Mouse (Mus musculus) myocyte (in vitro differentiated cells): ENCODE results near the gene Ap1m2. TPM values are rescaled to one million over a fixed set of nuclear protein-coding genes. Genes with fewer than 3 reads are reported as not detected.
A peak's percentile ranks its signal among the peaks of the same experiment; 100 is the strongest.

ENCODE experiments used
- H3K27me3 ChIP-seq: one replicate; pipeline ENCODE4 v1.6.1; 2011; ENCODE audit not compliant: control insufficient read depth, insufficient read depth, insufficient read length
- H3K36me3 ChIP-seq: one replicate; pipeline ENCODE4 v1.6.1; 2011; ENCODE audit not compliant: control insufficient read depth, insufficient read depth
- H3K4me2 ChIP-seq: one replicate; pipeline ENCODE4 v1.6.1; 2011; ENCODE audit warnings: low read depth, control low read depth
- H3K4me3 ChIP-seq: one replicate; pipeline ENCODE4 v1.5.1; 2011; ENCODE audit warnings: mild to moderate bottlenecking, control low read depth, moderate library complexity
- H3K79me2 ChIP-seq: one replicate; pipeline ENCODE4 v1.6.1; 2011; ENCODE audit not compliant: control insufficient read depth, insufficient read depth
- H3ac ChIP-seq: one replicate; pipeline ENCODE4 v1.6.1; 2011; ENCODE audit not compliant: control insufficient read depth, insufficient read length
- CEBPB ChIP-seq: IDR thresholded peaks from 2 replicates; pipeline ENCODE4 v1.6.1; 2011; ENCODE audit warnings: mild to moderate bottlenecking, moderate library complexity; ENCODE audit not compliant: poor library complexity, insufficient read depth, severe bottlenecking
- E2F4 ChIP-seq: IDR thresholded peaks from one replicate; pipeline ENCODE4 v1.6.1; 2011; ENCODE audit warnings: mild to moderate bottlenecking, control low read depth, moderate library complexity; ENCODE audit not compliant: insufficient read depth
- MAX ChIP-seq: IDR thresholded peaks from one replicate; pipeline ENCODE4 v1.6.1; 2011; ENCODE audit warnings: low read depth, mild to moderate bottlenecking, control low read depth
- MYOD1 ChIP-seq, 3 experiments: IDR thresholded peaks; one replicate each; pipeline ENCODE4 v1.6.1; 2011; ENCODE audit warnings: control low read depth in 2 of 3, low read depth in 2 of 3, mild to moderate bottlenecking in 2 of 3, moderate library complexity in 1 of 3; ENCODE audit not compliant: insufficient read length in 2 of 3, control insufficient read depth in 1 of 3
- MYOG ChIP-seq, 3 experiments: IDR thresholded peaks; one replicate each; pipeline ENCODE4 v1.6.1; 2011; ENCODE audit warnings: control low read depth in 2 of 3, low read depth in 2 of 3, mild to moderate bottlenecking in 2 of 3; ENCODE audit not compliant: insufficient read length in 2 of 3, control insufficient read depth in 1 of 3, insufficient read depth in 1 of 3
- POLR2A ChIP-seq: IDR thresholded peaks from one replicate; pipeline ENCODE4 v1.6.1; 2011; ENCODE audit warnings: low read depth, mild to moderate bottlenecking, control low read depth, moderate library complexity; ENCODE audit not compliant: insufficient read length
- POLR2AphosphoS2 ChIP-seq: IDR thresholded peaks from one replicate; pipeline ENCODE4 v1.6.1; 2011; ENCODE audit warnings: low read depth, control low read depth; ENCODE audit not compliant: insufficient read length
- REST ChIP-seq: IDR thresholded peaks from one replicate; pipeline ENCODE4 v1.6.1; 2011; ENCODE audit warnings: mild to moderate bottlenecking, control low read depth, moderate library complexity; ENCODE audit not compliant: insufficient read depth, insufficient read length
- SRF ChIP-seq: IDR thresholded peaks from one replicate; pipeline ENCODE4 v1.6.1; 2011; ENCODE audit warnings: low read depth; ENCODE audit not compliant: control insufficient read depth, insufficient read length
- TCF12 ChIP-seq: IDR thresholded peaks from one replicate; pipeline ENCODE4 v1.6.1; 2011; ENCODE audit warnings: mild to moderate bottlenecking, control low read depth; ENCODE audit not compliant: poor library complexity, insufficient read depth, severe bottlenecking
- TCF3 ChIP-seq: IDR thresholded peaks from one replicate; pipeline ENCODE4 v1.6.1; 2011; ENCODE audit warnings: low read depth, control low read depth; ENCODE audit not compliant: insufficient read length
- USF1 ChIP-seq: IDR thresholded peaks from one replicate; pipeline ENCODE4 v1.6.1; 2011; ENCODE audit warnings: low read depth, mild to moderate bottlenecking, control low read depth, moderate library complexity
- polyA plus RNA-seq: library from polyadenylated mRNA; unstranded; fragments of >200 nt; fragmentation: generic; extraction: Trizol; gene quantifications from one replicate; pipeline ENCODE4 v1.2.1, GENCODE M21; 2012; ENCODE audit warnings: missing spikeins

Ap1m2 gene
- polyA plus RNA-seq, 1 experiment, result not detected

GRCm38 (mm10) chr9:21336491-21336890 is 24.4 kb upstream of the Ap1m2 start:
- TF ChIP-seq MYOD1 (IDR thresholded peaks at IDR 0.05; ENCODE audit: control insufficient read depth in 1 of 3, insufficient read length in 2 of 3, low read depth in 2 of 3) (peak in 2 of 3 experiments; percentile 40 to 60), POLR2A (no peak), E2F4 (no peak), MYOG (IDR thresholded peaks at IDR 0.05; ENCODE audit: control insufficient read depth in 1 of 3, insufficient read depth in 1 of 3, insufficient read length in 2 of 3, low read depth in 2 of 3) (peak in 1 of 3 experiments; percentile 55)
- Histone ChIP-seq H3K79me2 (peaks cover 43% of the 10 kb centered on the region), H3ac (no peak overlapping the region), H3K4me3 (no peak overlapping the region), H3K36me3 (peaks cover 15% of the 10 kb centered on the region), H3K27me3 (no peaks in the 10 kb centered on the region), H3K4me2 (peak overlapping the region; percentile 57)

- TF ChIP-seq USF1 (no peak), TCF3 (no peak), MYOG (IDR thresholded peaks at IDR 0.05; ENCODE audit: control insufficient read depth in 1 of 3, insufficient read depth in 1 of 3, insufficient read length in 2 of 3, low read depth in 2 of 3) (peak in 2 of 3 experiments; percentile 55), E2F4 (no peak), REST (no peak), POLR2A (peak; percentile 16), MYOD1 (IDR thresholded peaks at IDR 0.05; ENCODE audit: control insufficient read depth in 1 of 3, insufficient read length in 2 of 3, low read depth in 2 of 3) (peak in 2 of 3 experiments; percentile 16 to 57), MAX (no peak), TCF12 (no peak)
- Histone ChIP-seq H3K36me3 (peaks cover 9% of the 10 kb centered on the region), H3K27me3 (no peaks in the 10 kb centered on the region), H3K79me2 (peaks cover 43% of the 10 kb centered on the region), H3K4me2 (peak overlapping the region; percentile 27), H3K4me3 (no peak overlapping the region), H3ac (no peak overlapping the region)
Observed at GRCm38 (mm10) chr9:21335391-21335790, 23.3 kb upstream of the Ap1m2 start.

GRCm38 (mm10) chr9:21334747-21335146 is 22.6 kb upstream of the Ap1m2 start:
- peak overlapping the region; percentile 27 for H3K4me2 ChIP-seq
- H3ac ChIP-seq, result no peak overlapping the region
- TF ChIP-seq E2F4, result no peak
- TF ChIP-seq MYOG (IDR thresholded peaks at IDR 0.05; ENCODE audit: control insufficient read depth in 1 of 3, insufficient read depth in 1 of 3, insufficient read length in 2 of 3, low read depth in 2 of 3), result peak in 2 of 3 experiments; percentile 2 to 32
- no peak for TF ChIP-seq POLR2AphosphoS2
- no peak for TF ChIP-seq TCF12
- TF ChIP-seq SRF, result no peak
- TF ChIP-seq CEBPB, result no peak
- TF ChIP-seq MYOD1 (IDR thresholded peaks at IDR 0.05; ENCODE audit: control insufficient read depth in 1 of 3, insufficient read length in 2 of 3, low read depth in 2 of 3), result peak in 2 of 3 experiments; percentile 5 to 52
- H3K4me3 ChIP-seq, result no peak overlapping the region
- H3K36me3 ChIP-seq, result peaks cover 2% of the 10 kb centered on the region
- H3K27me3 ChIP-seq, result no peaks in the 10 kb centered on the region
- peaks cover 43% of the 10 kb centered on the region for H3K79me2 ChIP-seq

GRCm38 (mm10) chr9:21333523-21333922 is 21.4 kb upstream of the Ap1m2 start:
- no peaks in the 10 kb centered on the region for H3K27me3 ChIP-seq
- H3K79me2 ChIP-seq, result peaks cover 32% of the 10 kb centered on the region
- TF ChIP-seq CEBPB (peak; percentile 28; the same call in 1 of the 2 replicates), TCF3 (no peak)
- no peak overlapping the region for H3ac ChIP-seq
- peak overlapping the region; percentile 61 for H3K4me2 ChIP-seq
- H3K36me3 ChIP-seq, result no peaks in the 10 kb centered on the region
- no peak overlapping the region for H3K4me3 ChIP-seq

GRCm38 (mm10) chr9:21332161-21333061 is 20.3 kb upstream of the Ap1m2 start:
- Histone ChIP-seq H3K4me2 (peak overlapping the region; percentile 61), H3K4me3 (no peak overlapping the region), H3K36me3 (no peaks in the 10 kb centered on the region), H3ac (no peak overlapping the region), H3K79me2 (peaks cover 24% of the 10 kb centered on the region), H3K27me3 (no peaks in the 10 kb centered on the region)
- TF ChIP-seq TCF12 (no peak), MYOD1 (IDR thresholded peaks at IDR 0.05; ENCODE audit: control insufficient read depth in 1 of 3, insufficient read length in 2 of 3, low read depth in 2 of 3) (peak in 2 of 3 experiments; percentile 35 to 55), MYOG (IDR thresholded peaks at IDR 0.05; ENCODE audit: control insufficient read depth in 1 of 3, insufficient read depth in 1 of 3, insufficient read length in 2 of 3, low read depth in 2 of 3) (peak in 1 of 3 experiments; percentile 43), POLR2AphosphoS2 (no peak)
